Mouse (Mus musculus) limb, embryonic 14.5 days (tissue): ENCODE data around the gene Timm13. TPM values are rescaled to one million over a fixed set of nuclear protein-coding genes. Genes with fewer than 3 reads are reported as not detected.

ENCODE experiments used
- ATAC-seq: fragments of 200-750 bp; cut with Nextera tagmentation; 2 replicates; pipeline ENCODE4 v1.8.0; 2017; ENCODE audit warnings: low read depth, moderate number of reproducible peaks, moderate TSS enrichment; ENCODE audit not compliant: low FRiP score
- DNase-seq: peaks from one replicate; pipeline ENCODE4 v3.0.0-alpha.2; 2015; ENCODE audit warnings: low spot score
- H3K27ac ChIP-seq: fragments of 300-500 bp; sonication (generic); replicated peaks from 2 replicates; pipeline ENCODE4 v1.5.1; 2014; ENCODE audit warnings: low read depth, mild to moderate bottlenecking, low read length, moderate library complexity, mixed read lengths
- H3K27me3 ChIP-seq: fragments of 300-500 bp; sonication (generic); 2 replicates; pipeline ENCODE4 v1.6.1; 2014; ENCODE audit warnings: low read length, mixed read lengths; ENCODE audit not compliant: control insufficient read depth, insufficient read depth
- H3K36me3 ChIP-seq: fragments of 300-500 bp; sonication (generic); 2 replicates; pipeline ENCODE4 v1.6.1; 2014; ENCODE audit warnings: mild to moderate bottlenecking, low read length, moderate library complexity, mixed read lengths; ENCODE audit not compliant: control insufficient read depth, insufficient read depth
- H3K4me1 ChIP-seq: fragments of 300-500 bp; sonication (generic); 2 replicates; pipeline ENCODE4 v1.6.1; 2014; ENCODE audit warnings: antibody characterized with exemption, low read length, mixed read lengths; ENCODE audit not compliant: control insufficient read depth, insufficient read depth
- H3K4me2 ChIP-seq: fragments of 300-500 bp; sonication (generic); replicated peaks from 2 replicates; pipeline ENCODE4 v1.6.1; 2014; ENCODE audit warnings: low read depth, mild to moderate bottlenecking, low read length, moderate library complexity; ENCODE audit not compliant: severe bottlenecking
- H3K4me3 ChIP-seq: fragments of 300-500 bp; sonication (generic); replicated peaks from 2 replicates; pipeline ENCODE4 v1.5.1; 2014; ENCODE audit warnings: low read length
- H3K9ac ChIP-seq: fragments of 300-500 bp; sonication (generic); 2 replicates; pipeline ENCODE4 v1.6.1; 2014; ENCODE audit warnings: mild to moderate bottlenecking, low read depth, low read length, moderate library complexity; ENCODE audit not compliant: severe bottlenecking
- H3K9me3 ChIP-seq: fragments of 300-500 bp; sonication (generic); 2 replicates; pipeline ENCODE4 v1.6.1; 2016; ENCODE audit warnings: low read length; ENCODE audit not compliant: control insufficient read depth
- POLR2A ChIP-seq: fragments of 200-500 bp; IDR thresholded peaks from 2 replicates; pipeline ENCODE4 v1.8.0; 2012; ENCODE audit warnings: inconsistent platforms, mild to moderate bottlenecking, moderate library complexity, borderline replicate concordance; ENCODE audit not compliant: insufficient read depth, insufficient read length; ENCODE audit errors: extremely low read depth
- WGBS: fragments of 180-500 bp; shearing (Covaris S2); extraction: QIAGEN DNeasy Blood & Tissue Kit; methylation state at CpG from one replicate; pipeline ENCODE4 v1.1.7; 2014; 5-methylcytosine and 5-hydroxymethylcytosine counted together
- polyA plus RNA-seq, 2 experiments: library from polyadenylated mRNA; depleted of rRNA in 1 of 2; stranded (reverse) in 1 of 2; unstranded in 1 of 2; fragments of >200 nt; fragmentation: Nextera tagmentation in 1 of 2; extraction: Ambion mirVana in 1 of 2; gene quantifications; 2 replicates each; pipeline versions ENCODE4 v1.2.1 to v1.2.3; 2012 to 2014

Timm13 gene
- polyA plus RNA-seq, 2 experiments = 229 to 335 TPM

DNA sequence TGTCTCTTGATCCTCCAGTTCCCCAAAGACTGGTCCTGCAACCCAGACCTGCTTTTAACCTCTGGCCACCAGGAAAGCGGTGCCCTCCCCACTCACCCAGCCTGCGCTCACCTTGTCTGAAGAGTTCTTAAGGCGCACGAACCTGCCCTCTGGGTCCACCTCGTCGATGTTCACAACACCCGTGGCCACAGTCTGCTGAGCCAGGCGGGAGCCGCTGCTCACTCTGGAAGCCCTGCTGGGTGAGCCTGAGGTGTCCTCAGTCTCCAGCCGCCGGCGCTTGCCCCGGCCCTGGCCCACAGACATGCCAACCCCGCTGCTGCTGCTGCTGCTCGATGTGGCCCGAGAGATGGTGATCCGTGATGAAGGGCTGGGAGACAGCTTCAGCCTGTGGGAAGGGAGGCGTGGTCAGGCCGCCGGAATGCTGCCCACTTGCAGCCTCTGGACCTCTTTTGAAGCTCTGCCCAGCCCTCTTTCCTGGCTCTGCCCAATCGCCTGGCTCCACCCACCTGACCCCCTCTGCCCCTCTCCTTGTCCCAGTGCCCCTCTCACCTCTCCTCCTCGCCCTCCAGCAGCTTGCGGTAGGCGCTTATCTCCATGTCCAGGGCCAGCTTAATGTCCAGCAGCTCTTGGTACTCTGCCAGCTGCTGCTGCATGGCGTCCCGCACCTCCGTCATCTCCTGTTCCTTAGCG, 3.4 kb upstream of the Timm13 start:
- no peaks in the 10 kb centered on the region for H3K9me3 ChIP-seq
- H3K27ac ChIP-seq = no peak overlapping the region
- no peak overlapping the region for H3K9ac ChIP-seq
- H3K27me3 ChIP-seq = no peaks in the 10 kb centered on the region
- peaks cover 8% of the 10 kb centered on the region for H3K4me1 ChIP-seq
- DNase-seq (no peak), ATAC-seq (no peak)
- no peak overlapping the region for H3K4me2 ChIP-seq
- no peak for TF ChIP-seq POLR2A
- peaks cover 61% of the 10 kb centered on the region for H3K36me3 ChIP-seq
- H3K4me3 ChIP-seq = no peak overlapping the region
- 87% methylated on average over 27 of the region's 28 CpGs for WGBS

GRCm38 (mm10) chr10:80903282-80903681, 2.5 kb upstream of the Timm13 start:
- H3K4me3 ChIP-seq = no peak overlapping the region
- DNase-seq (no peak), ATAC-seq (no peak)
- no peak overlapping the region for H3K27ac ChIP-seq
- H3K4me2 ChIP-seq = no peak overlapping the region
- peaks cover 62% of the 10 kb centered on the region for H3K36me3 ChIP-seq
- WGBS = 92% methylated on average over 10 of the region's 10 CpGs
- TF ChIP-seq POLR2A = no peak
- no peaks in the 10 kb centered on the region for H3K9me3 ChIP-seq
- H3K9ac ChIP-seq = no peak overlapping the region
- H3K4me1 ChIP-seq = peaks cover 10% of the 10 kb centered on the region
- no peaks in the 10 kb centered on the region for H3K27me3 ChIP-seq

DNA sequence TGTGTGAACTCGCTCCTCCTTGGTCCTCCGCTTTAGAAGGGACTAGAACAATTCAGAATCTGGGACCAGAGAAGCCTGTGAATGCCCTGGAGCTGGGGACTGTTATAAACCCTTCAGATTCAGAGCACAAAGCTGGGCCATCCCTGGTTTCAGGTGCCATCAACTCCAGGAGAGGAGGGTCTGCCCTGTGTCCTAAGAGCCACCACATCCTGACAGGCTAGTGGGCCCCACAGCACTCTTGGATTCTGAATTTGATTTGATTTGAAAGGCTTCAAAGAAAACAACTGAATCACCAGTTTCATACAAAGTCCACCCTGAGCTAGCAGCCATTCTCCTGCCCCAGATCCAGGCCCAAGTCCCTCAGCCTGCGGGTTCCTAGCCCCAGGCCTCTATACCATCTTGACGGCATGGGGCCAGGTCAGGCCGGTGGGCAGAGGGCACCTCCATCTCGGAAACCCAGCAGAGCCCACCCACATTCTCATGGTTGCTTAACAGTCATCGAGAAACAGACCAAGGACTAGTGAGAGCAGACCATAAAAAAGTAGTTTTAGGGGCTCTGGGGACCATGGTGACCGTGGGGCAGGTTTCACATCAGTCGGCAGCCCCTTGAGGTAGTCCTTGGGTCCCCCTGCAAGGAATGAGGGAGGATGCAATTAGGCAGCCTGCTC, 1.6 kb upstream of the Timm13 start:
- no peaks in the 10 kb centered on the region for H3K27me3 ChIP-seq
- H3K4me3 ChIP-seq = no peak overlapping the region
- no peak for DNase-seq
- H3K27ac ChIP-seq = no peak overlapping the region
- no peak overlapping the region for H3K9ac ChIP-seq
- H3K9me3 ChIP-seq = no peaks in the 10 kb centered on the region
- H3K4me1 ChIP-seq = peaks cover 10% of the 10 kb centered on the region
- no peak for TF ChIP-seq POLR2A
- 93% methylated on average over 9 of the region's 9 CpGs for WGBS
- no peak overlapping the region for H3K4me2 ChIP-seq
- ATAC-seq = no peak
- H3K36me3 ChIP-seq = peaks cover 54% of the 10 kb centered on the region

DNA sequence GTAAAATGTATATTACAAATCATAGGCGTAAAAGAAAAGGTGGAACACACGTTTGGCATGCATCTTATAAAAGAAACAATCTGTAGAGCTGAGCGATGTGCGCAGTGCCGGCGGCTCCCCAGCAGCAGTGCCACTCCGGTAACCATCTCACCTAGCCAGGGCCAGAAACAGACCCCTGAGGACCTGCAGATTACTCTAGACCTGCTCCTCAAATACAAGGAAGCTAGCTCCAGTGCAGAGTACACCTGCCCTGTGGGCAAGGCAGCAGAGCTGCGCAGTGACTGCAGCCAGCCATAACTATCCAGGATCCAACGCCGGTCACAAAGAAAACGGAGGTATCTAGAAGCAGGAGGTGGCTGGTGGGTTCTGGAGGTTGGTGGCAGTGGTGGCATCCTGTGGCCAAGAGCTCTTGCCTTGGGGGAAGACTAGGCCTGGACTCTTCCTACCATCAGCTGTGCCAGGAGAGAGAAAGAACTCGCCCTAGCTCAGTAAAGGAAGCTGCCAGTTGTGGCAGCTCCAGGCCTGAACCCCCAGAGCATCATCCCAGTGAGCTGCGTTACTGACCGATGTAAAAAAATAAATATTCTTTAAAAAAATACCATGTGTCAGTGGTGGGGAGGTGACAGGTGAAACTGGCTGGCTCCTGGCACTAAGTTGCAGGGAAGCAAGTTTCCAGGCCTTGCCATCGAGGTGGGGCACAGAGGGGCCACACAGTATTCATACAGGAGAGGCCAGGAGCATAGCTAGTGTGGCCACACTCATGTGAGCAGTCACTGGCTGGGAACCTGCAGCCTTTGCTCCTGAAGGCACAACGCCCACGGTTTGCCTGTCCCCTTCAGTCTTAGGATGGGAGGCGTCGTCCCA, 872 bp upstream of the Timm13 start:
- Histone ChIP-seq H3K4me3 (peak overlapping the region; percentile 89), H3K27ac (peak overlapping the region; percentile 30), H3K4me2 (peak overlapping the region; percentile 36; the same call in 1 of the 2 replicates)

More for the DNA sequence above, 872 bp upstream of the Timm13 start:
- WGBS = 86% methylated on average over 19 of the region's 19 CpGs
- ATAC-seq (no peak), DNase-seq (no peak)
- no peak for TF ChIP-seq POLR2A
- H3K27me3 ChIP-seq = no peaks in the 10 kb centered on the region
- H3K9ac ChIP-seq = 0 out of 2 replicates have a peak overlapping the region, but pooled peaks have one; percentile 18
- H3K9me3 ChIP-seq = no peaks in the 10 kb centered on the region
- peaks cover 10% of the 10 kb centered on the region for H3K4me1 ChIP-seq
- H3K36me3 ChIP-seq = peaks cover 50% of the 10 kb centered on the region
